Mouse (Mus musculus): ENCODE measurements around the gene Cavin1.

Cavin1 gene

GRCm38 (mm10) chr11:100908567-100908966 is 62.1 kb downstream of the Cavin1 start:
- DNase-seq: no peak

GRCm38 (mm10) chr11:100908112-100908511 is 62.6 kb downstream of the Cavin1 start:
- DNase-seq: no peak

GRCm38 (mm10) chr11:100906885-100907284 is 63.8 kb downstream of the Cavin1 start:
- no peak for DNase-seq

All from spleen, adult 18-20 months (tissue).